Mouse (Mus musculus) cerebellum, adult 2 months (tissue): ENCODE data around the gene Zzz3. TPM values are rescaled to one million over a fixed set of nuclear protein-coding genes. Genes with fewer than 3 reads are reported as not detected.

Source experiments
- DNase-seq, 2 experiments: peaks; one replicate each; pipeline ENCODE4 v3.0.0; 2021
- H3K27ac ChIP-seq: fragments of 200-500 bp; 2 replicates; pipeline ENCODE4 v1.5.1; 2012; ENCODE audit warnings: low read length, control low read depth, inconsistent platforms; ENCODE audit not compliant: insufficient read depth
- H3K27me3 ChIP-seq: fragments of 200-500 bp; 2 replicates; pipeline ENCODE4 v1.6.1; 2012; ENCODE audit warnings: inconsistent platforms, mild to moderate bottlenecking, low read length, moderate library complexity; ENCODE audit not compliant: control insufficient read depth, insufficient read depth
- H3K4me1 ChIP-seq: fragments of 200-500 bp; 2 replicates; pipeline ENCODE4 v1.6.1; 2011; ENCODE audit warnings: low read length; ENCODE audit not compliant: control insufficient read depth, insufficient read depth
- H3K4me3 ChIP-seq: fragments of 200-500 bp; replicated peaks from 2 replicates; pipeline ENCODE3; 2011; ENCODE audit warnings: mild to moderate bottlenecking, low read depth, low read length, control low read depth; ENCODE audit not compliant: insufficient read depth
- CTCF ChIP-seq: fragments of 200-500 bp; IDR thresholded peaks from 2 replicates; pipeline ENCODE4 v1.5.1; 2011; ENCODE audit warnings: low read depth, mild to moderate bottlenecking, control low read depth, low read length, moderate library complexity, borderline replicate concordance; ENCODE audit not compliant: insufficient read depth
- POLR2A ChIP-seq: fragments of 200-500 bp; IDR thresholded peaks from 2 replicates; pipeline ENCODE4 v1.6.1; 2011; ENCODE audit warnings: low read length, control low read depth, borderline replicate concordance; ENCODE audit not compliant: insufficient read depth
- WGBS: fragments of 180-500 bp; shearing (Covaris S2); methylation state at CpG from one replicate; pipeline ENCODE4 v1.1.7; 2018; 5-methylcytosine and 5-hydroxymethylcytosine counted together
- polyA plus RNA-seq: library from polyadenylated mRNA; depleted of rRNA; stranded (reverse); fragments of >200 nt; gene quantifications from 2 replicates; pipeline ENCODE4 v1.2.3, GENCODE M21; 2012

Zzz3 gene
- polyA plus RNA-seq, 1 experiment = 25.2 TPM

- H3K27me3 ChIP-seq = no peaks in the 10 kb centered on the region
- no peaks in the 10 kb centered on the region; the same call in 1 of the 2 replicates for H3K4me1 ChIP-seq
- no peak overlapping the region for H3K27ac ChIP-seq
- TF ChIP-seq POLR2A = no peak
- no peak for TF ChIP-seq CTCF
- H3K4me3 ChIP-seq = peak overlapping the region; percentile 2
- 16% methylated on average over 14 of the region's 16 CpGs for WGBS
- no peak for DNase-seq
Observed at GRCm38 (mm10) chr3:152478599-152479435, 83.5 kb downstream of the Zzz3 start.

- H3K27ac ChIP-seq = no peak overlapping the region
- no peaks in the 10 kb centered on the region; the same call in 1 of the 2 replicates for H3K4me1 ChIP-seq
- 93% methylated on average over 6 of the region's 6 CpGs for WGBS
- no peaks in the 10 kb centered on the region for H3K27me3 ChIP-seq
- DNase-seq = no peak
- H3K4me3 ChIP-seq = no peak overlapping the region
- TF ChIP-seq POLR2A (no peak), CTCF (no peak)
Observed at GRCm38 (mm10) chr3:152480336-152480735, 85.1 kb downstream of the Zzz3 start.

GRCm38 (mm10) chr3:152482182-152482581 is 86.9 kb downstream of the Zzz3 start:
- no peak for DNase-seq
- TF ChIP-seq CTCF = no peak
- TF ChIP-seq POLR2A = no peak
- no peaks in the 10 kb centered on the region; the same call in 1 of the 2 replicates for H3K4me1 ChIP-seq
- 85% methylated on average over 8 of the region's 8 CpGs for WGBS
- no peak overlapping the region for H3K4me3 ChIP-seq
- no peaks in the 10 kb centered on the region for H3K27me3 ChIP-seq
- no peak overlapping the region for H3K27ac ChIP-seq

- no peak for DNase-seq
- Histone ChIP-seq H3K27me3 (no peaks in the 10 kb centered on the region), H3K4me3 (no peak overlapping the region), H3K27ac (0 out of 2 replicates have a peak overlapping the region, but pooled peaks have one; percentile 13), H3K4me1 (no peaks in the 10 kb centered on the region)
- no peak for TF ChIP-seq POLR2A
- TF ChIP-seq CTCF = no peak
- WGBS = 53% methylated on average over 7 of the region's 7 CpGs
Observed at GRCm38 (mm10) chr3:152483800-152484199, 88.5 kb downstream of the Zzz3 start.

- 46% methylated on average over 6 of the region's 6 CpGs for WGBS
- no peak for TF ChIP-seq POLR2A
- no peak for TF ChIP-seq CTCF
- Histone ChIP-seq H3K4me1 (no peaks in the 10 kb centered on the region), H3K27ac (no peak overlapping the region), H3K4me3 (no peak overlapping the region), H3K27me3 (no peaks in the 10 kb centered on the region)
- no peak for DNase-seq
Observed at GRCm38 (mm10) chr3:152484206-152484605, 88.9 kb downstream of the Zzz3 start.

- 75% methylated on average over 4 of the region's 4 CpGs for WGBS
- Histone ChIP-seq H3K4me1 (peaks cover 4% of the 10 kb centered on the region; the same call in 1 of the 2 replicates), H3K27me3 (no peaks in the 10 kb centered on the region), H3K27ac (no peak overlapping the region), H3K4me3 (no peak overlapping the region)
- no peak for DNase-seq
- TF ChIP-seq POLR2A (no peak), CTCF (no peak)
Observed at GRCm38 (mm10) chr3:152488964-152489363, 93.7 kb downstream of the Zzz3 start.

GRCm38 (mm10) chr3:152490423-152490822 is 95.2 kb downstream of the Zzz3 start:
- 88% methylated on average over 5 of the region's 5 CpGs for WGBS
- Histone ChIP-seq H3K27me3 (no peaks in the 10 kb centered on the region), H3K27ac (no peak overlapping the region), H3K4me3 (no peak overlapping the region), H3K4me1 (peaks cover 4% of the 10 kb centered on the region; the same call in 1 of the 2 replicates)
- TF ChIP-seq POLR2A = no peak
- no peak for TF ChIP-seq CTCF
- no peak for DNase-seq

GRCm38 (mm10) chr3:152492241-152492640 is 97.0 kb downstream of the Zzz3 start:
- WGBS = 78% methylated on average over 6 of the region's 6 CpGs
- H3K4me1 ChIP-seq = peaks cover 4% of the 10 kb centered on the region; the same call in 1 of the 2 replicates
- TF ChIP-seq POLR2A (no peak), CTCF (no peak)
- H3K27me3 ChIP-seq = no peaks in the 10 kb centered on the region
- DNase-seq = no peak
- H3K4me3 ChIP-seq = no peak overlapping the region
- no peak overlapping the region for H3K27ac ChIP-seq
